Mouse (Mus musculus) heart, embryonic 11.5 days (tissue): Measurements from ENCODE around the gene Tmem130. TPM values are rescaled to one million over a fixed set of nuclear protein-coding genes. Genes with fewer than 3 reads are reported as not detected.

Experiments
- ATAC-seq: fragments of 200-750 bp; cut with Nextera tagmentation; replicated peaks from 2 replicates; pipeline ENCODE4 v1.8.0; 2017; ENCODE audit warnings: moderate library complexity; ENCODE audit not compliant: insufficient number of reproducible peaks, low FRiP score, low TSS enrichment
- H3K27ac ChIP-seq: fragments of 300-500 bp; sonication (generic); 2 replicates; pipeline ENCODE4 v1.5.1; 2014; ENCODE audit warnings: mild to moderate bottlenecking, low read depth, low read length
- H3K27me3 ChIP-seq: fragments of 300-500 bp; sonication (generic); 2 replicates; pipeline ENCODE4 v1.6.1; 2014; ENCODE audit warnings: mild to moderate bottlenecking, low read length, mixed read lengths; ENCODE audit not compliant: control insufficient read depth, insufficient read depth
- H3K36me3 ChIP-seq: fragments of 300-500 bp; sonication (generic); 2 replicates; pipeline ENCODE4 v1.6.1; 2014; ENCODE audit warnings: mild to moderate bottlenecking, low read length, moderate library complexity, mixed read lengths; ENCODE audit not compliant: control insufficient read depth, insufficient read depth
- H3K4me1 ChIP-seq: fragments of 300-500 bp; sonication (generic); 2 replicates; pipeline ENCODE4 v1.6.1; 2014; ENCODE audit warnings: low read length; ENCODE audit not compliant: control insufficient read depth, insufficient read depth
- H3K4me2 ChIP-seq: fragments of 300-500 bp; sonication (generic); 2 replicates; pipeline ENCODE4 v1.6.1; 2014; ENCODE audit warnings: mild to moderate bottlenecking, moderate library complexity
- H3K4me3 ChIP-seq: fragments of 300-500 bp; sonication (generic); 2 replicates; pipeline ENCODE4 v1.5.1; 2014; ENCODE audit warnings: low read depth, low read length
- H3K9ac ChIP-seq: fragments of 300-500 bp; sonication (generic); 2 replicates; pipeline ENCODE4 v1.6.1; 2014; ENCODE audit warnings: mild to moderate bottlenecking, low read depth, low read length, moderate library complexity
- H3K9me3 ChIP-seq: fragments of 300-500 bp; sonication (generic); replicated peaks from 2 replicates; pipeline ENCODE4 v1.6.1; 2016; ENCODE audit warnings: low read length; ENCODE audit not compliant: control insufficient read depth
- WGBS: fragments of 180-500 bp; shearing (Covaris S2); extraction: QIAGEN DNeasy Blood & Tissue Kit; methylation state at CpG from one replicate; pipeline ENCODE4 v1.1.7; 2014; ENCODE audit not compliant: insufficient replicate concordance; 5-methylcytosine and 5-hydroxymethylcytosine counted together
- polyA plus RNA-seq: library from polyadenylated mRNA; unstranded; fragments of >200 nt; fragmentation: Nextera tagmentation; extraction: Ambion mirVana; gene quantifications from 2 replicates; pipeline ENCODE4 v1.2.1, GENCODE M21; 2014

The Tmem130 gene
- polyA plus RNA-seq, 1 experiment from 2014 or later = 0.79 TPM

- Histone ChIP-seq H3K9me3 (no peaks in the 10 kb centered on the region), H3K4me2 (no peak overlapping the region), H3K9ac (no peak overlapping the region), H3K4me3 (no peak overlapping the region), H3K27me3 (no peaks in the 10 kb centered on the region), H3K4me1 (no peaks in the 10 kb centered on the region), H3K27ac (no peak overlapping the region), H3K36me3 (no peaks in the 10 kb centered on the region)
- ATAC-seq = no peak
- 69% methylated on average over 8 of the region's 8 CpGs for WGBS
These were observed 66.1 kb downstream of the Tmem130 start for GRCm38 (mm10) chr5:144695289-144696060.

GRCm38 (mm10) chr5:144694161-144694560, 67.5 kb downstream of the Tmem130 start:
- H3K9me3 ChIP-seq = no peaks in the 10 kb centered on the region
- no peak overlapping the region for H3K9ac ChIP-seq
- WGBS = 69% methylated on average over 4 of the region's 4 CpGs
- ATAC-seq = no peak
- no peaks in the 10 kb centered on the region for H3K36me3 ChIP-seq
- H3K4me3 ChIP-seq = no peak overlapping the region
- H3K4me2 ChIP-seq = no peak overlapping the region
- H3K27ac ChIP-seq = no peak overlapping the region
- H3K27me3 ChIP-seq = no peaks in the 10 kb centered on the region
- no peaks in the 10 kb centered on the region for H3K4me1 ChIP-seq

GRCm38 (mm10) chr5:144691421-144691820, 70.2 kb downstream of the Tmem130 start:
- 62% methylated on average over 4 of the region's 4 CpGs for WGBS
- no peak for ATAC-seq
- no peaks in the 10 kb centered on the region for H3K9me3 ChIP-seq
- H3K4me3 ChIP-seq = no peak overlapping the region
- H3K9ac ChIP-seq = no peak overlapping the region
- no peaks in the 10 kb centered on the region for H3K36me3 ChIP-seq
- H3K27ac ChIP-seq = no peak overlapping the region
- H3K4me1 ChIP-seq = no peaks in the 10 kb centered on the region
- H3K27me3 ChIP-seq = no peaks in the 10 kb centered on the region
- no peak overlapping the region for H3K4me2 ChIP-seq

- H3K4me3 ChIP-seq = no peak overlapping the region
- no peaks in the 10 kb centered on the region for H3K27me3 ChIP-seq
- H3K9ac ChIP-seq = no peak overlapping the region
- ATAC-seq = no peak
- H3K4me1 ChIP-seq = no peaks in the 10 kb centered on the region
- H3K4me2 ChIP-seq = no peak overlapping the region
- H3K27ac ChIP-seq = no peak overlapping the region
- no peaks in the 10 kb centered on the region for H3K9me3 ChIP-seq
- H3K36me3 ChIP-seq = no peaks in the 10 kb centered on the region
- WGBS = 68% methylated on average over 4 of the region's 4 CpGs
These were observed 73.2 kb downstream of the Tmem130 start for GRCm38 (mm10) chr5:144688371-144688770.

Other genes starting within 250 kb of the Tmem130 start
- gene Nptx2, start 215.9 kb downstream of the Tmem130 start, polyA plus RNA-seq = 0.29 and 0.49 TPM in 2 replicates
- gene Trrap, start 5.9 kb upstream of the Tmem130 start, polyA plus RNA-seq = 62.6 and 75.7 TPM in 2 replicates
- 14.3 and 15.7 TPM in 2 replicates for gene Smurf1, start 204.0 kb upstream of the Tmem130 start, polyA plus RNA-seq